Mouse (Mus musculus): ENCODE measurements around the gene Focad. TPM values are rescaled to one million over a fixed set of nuclear protein-coding genes. Genes with fewer than 3 reads are reported as not detected.

The Focad gene
- polyA plus RNA-seq (2012; rRNA removed): 40.6 and 42.1 TPM in 2 replicates

DNA sequence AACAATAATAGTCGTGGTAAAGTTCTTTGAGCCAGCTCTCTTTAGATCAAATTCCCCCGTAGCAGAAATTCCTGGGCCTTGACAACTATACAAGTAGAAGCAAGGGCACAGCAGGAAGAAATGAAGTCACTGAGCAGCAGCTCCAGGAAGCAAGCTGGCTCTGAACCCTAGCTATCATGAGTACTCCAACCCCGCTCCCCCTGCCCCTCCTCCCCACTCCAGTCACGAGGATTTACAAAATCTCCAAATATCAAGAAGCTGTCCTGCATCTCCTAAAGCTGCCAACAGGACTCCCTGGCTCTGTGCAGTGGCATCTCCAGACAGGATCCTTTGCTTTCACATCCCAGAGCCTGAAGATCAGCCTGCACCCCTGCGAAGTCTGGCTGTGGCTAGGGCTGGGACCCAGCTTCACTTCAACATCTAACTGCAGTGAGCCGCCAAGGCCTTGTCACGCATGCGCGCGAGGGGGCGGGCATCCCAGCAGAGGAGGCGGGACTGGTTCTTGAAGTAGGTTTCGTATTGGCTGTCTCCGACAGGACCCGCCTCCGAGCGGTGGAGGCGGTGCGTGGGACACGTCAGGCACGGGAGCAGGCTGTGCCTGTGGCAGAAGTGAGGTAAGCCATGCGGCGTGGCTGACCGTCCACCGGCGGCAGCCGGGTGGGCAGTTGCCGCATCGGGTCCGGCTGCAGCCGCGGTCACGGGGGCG, at the start of gene Focad:
TSS of gene Focad (plus strand) at position 568 of the 706 bp plus-strand sequence.
- peaks cover 2% of the 10 kb centered on the region; the same call in 1 of the 2 replicates for H3K4me1 ChIP-seq (ENCODE audit: control insufficient read depth, insufficient read depth, low read length)
- peak within 1 kb of the TSS; percentile 46 for H3K4me3 ChIP-seq (ENCODE audit: insufficient read depth, low read length)
- H3K27ac ChIP-seq (ENCODE audit: insufficient read depth, low read length): peak within 1 kb of the TSS; percentile 62; the same call in 1 of the 2 replicates
- TF ChIP-seq CTCF (IDR thresholded peaks at IDR 0.05; ENCODE audit: extremely low read depth, insufficient read depth, low read length) (no peak), POLR2A (IDR thresholded peaks at IDR 0.05; ENCODE audit: extremely low read depth, insufficient read depth, low read length) (peak; percentile 97)

- TF ChIP-seq POLR2A (IDR thresholded peaks at IDR 0.05; ENCODE audit: extremely low read depth, insufficient read depth, low read length) (no peak), CTCF (IDR thresholded peaks at IDR 0.05; ENCODE audit: extremely low read depth, insufficient read depth, low read length) (no peak)
- no peak overlapping the region for H3K4me3 ChIP-seq (ENCODE audit: insufficient read depth, low read length)
Observed at GRCm38 (mm10) chr4:88045151-88045550, 49.3 kb upstream of the Focad start.

DNA sequence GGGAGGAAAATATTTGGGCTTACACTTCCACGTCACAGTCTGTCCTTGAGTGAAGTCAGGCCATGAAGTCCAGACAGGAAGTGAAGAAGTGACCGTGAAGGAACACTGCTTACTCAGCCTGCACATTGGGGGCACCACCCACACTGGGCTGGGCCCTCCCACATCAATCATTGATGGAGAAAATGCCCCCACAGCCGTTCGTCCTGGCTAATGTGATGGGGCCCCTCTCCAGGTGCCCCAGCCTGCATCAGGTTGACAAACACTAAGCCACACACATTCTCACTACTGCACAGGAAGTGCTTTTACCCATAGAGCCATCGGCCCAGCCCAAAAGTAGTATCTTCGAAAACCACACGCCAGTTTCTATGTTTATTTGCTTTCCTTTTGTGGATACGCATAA, 48.1 kb upstream of the Focad start:
- TF ChIP-seq CTCF (IDR thresholded peaks at IDR 0.05; ENCODE audit: extremely low read depth, insufficient read depth, low read length): no peak
- no peak for TF ChIP-seq POLR2A (IDR thresholded peaks at IDR 0.05; ENCODE audit: extremely low read depth, insufficient read depth, low read length)
- Histone ChIP-seq H3K4me3 (ENCODE audit: insufficient read depth, low read length) (no peak overlapping the region), H3K27ac (ENCODE audit: insufficient read depth, low read length) (no peak overlapping the region), H3K4me1 (ENCODE audit: control insufficient read depth, insufficient read depth, low read length) (no peaks in the 10 kb centered on the region)

More at GRCm38 (mm10) chr4:88045151-88045550, 49.3 kb upstream of the Focad start:
- Histone ChIP-seq H3K27ac (ENCODE audit: insufficient read depth, low read length) (no peak overlapping the region), H3K4me1 (ENCODE audit: control insufficient read depth, insufficient read depth, low read length) (no peaks in the 10 kb centered on the region)

DNA sequence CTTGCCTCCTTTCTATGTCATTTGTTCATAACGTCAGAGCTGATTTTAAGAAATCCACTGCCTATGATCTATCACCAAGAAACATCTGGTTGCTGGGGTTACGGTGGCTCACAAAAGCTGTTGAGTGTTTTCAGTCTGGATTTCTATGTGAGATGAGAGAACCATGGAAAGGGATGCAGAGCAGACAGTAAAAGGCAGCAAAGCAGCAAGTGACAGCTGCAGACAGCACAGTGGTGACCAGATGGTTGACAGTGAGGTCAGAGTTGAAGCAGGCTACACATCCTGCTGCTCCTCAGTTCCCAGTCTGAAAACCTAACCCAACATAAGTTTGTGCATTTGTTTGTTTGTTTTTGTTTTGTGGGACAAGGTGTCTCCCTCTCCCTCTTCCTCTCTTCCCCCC, 19.0 kb upstream of the Focad start:
- H3K27ac ChIP-seq (ENCODE audit: insufficient read depth, low read length): no peak overlapping the region
- no peak overlapping the region for H3K4me3 ChIP-seq (ENCODE audit: insufficient read depth, low read length)
- H3K4me1 ChIP-seq (ENCODE audit: control insufficient read depth, insufficient read depth, low read length): no peaks in the 10 kb centered on the region
- TF ChIP-seq CTCF (IDR thresholded peaks at IDR 0.05; ENCODE audit: extremely low read depth, insufficient read depth, low read length) (no peak), POLR2A (IDR thresholded peaks at IDR 0.05; ENCODE audit: extremely low read depth, insufficient read depth, low read length) (no peak)

- no peak overlapping the region for H3K4me3 ChIP-seq (ENCODE audit: insufficient read depth, low read length)
- TF ChIP-seq CTCF (IDR thresholded peaks at IDR 0.05; ENCODE audit: extremely low read depth, insufficient read depth, low read length): no peak
- no peak for TF ChIP-seq POLR2A (IDR thresholded peaks at IDR 0.05; ENCODE audit: extremely low read depth, insufficient read depth, low read length)
- H3K27ac ChIP-seq (ENCODE audit: insufficient read depth, low read length): no peak overlapping the region
- no peaks in the 10 kb centered on the region for H3K4me1 ChIP-seq (ENCODE audit: control insufficient read depth, insufficient read depth, low read length)
Observed at GRCm38 (mm10) chr4:88078983-88079382, 15.4 kb upstream of the Focad start.

DNA sequence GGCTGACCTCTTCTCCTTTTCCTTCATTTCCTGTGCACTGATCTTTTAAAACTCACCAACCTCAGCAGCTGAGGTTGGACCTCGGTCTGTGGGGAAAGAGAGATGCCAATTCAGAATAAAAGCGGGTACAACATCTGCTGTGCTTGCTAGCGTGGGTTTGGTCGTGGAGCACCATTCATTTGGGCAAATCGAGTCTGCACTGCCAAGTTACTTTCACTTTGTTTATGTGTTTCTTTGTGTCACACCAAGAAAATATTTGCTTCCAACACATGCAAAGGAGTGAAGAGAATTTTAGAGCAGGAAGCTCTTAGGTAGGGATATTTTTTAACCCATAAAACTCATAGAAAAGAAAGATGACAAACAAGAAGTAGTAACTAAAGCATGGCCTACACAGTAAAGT, 13.0 kb upstream of the Focad start:
- H3K27ac ChIP-seq (ENCODE audit: insufficient read depth, low read length): no peak overlapping the region
- TF ChIP-seq POLR2A (IDR thresholded peaks at IDR 0.05; ENCODE audit: extremely low read depth, insufficient read depth, low read length): no peak
- no peak for TF ChIP-seq CTCF (IDR thresholded peaks at IDR 0.05; ENCODE audit: extremely low read depth, insufficient read depth, low read length)
- no peaks in the 10 kb centered on the region for H3K4me1 ChIP-seq (ENCODE audit: control insufficient read depth, insufficient read depth, low read length)
- no peak overlapping the region for H3K4me3 ChIP-seq (ENCODE audit: insufficient read depth, low read length)

DNA sequence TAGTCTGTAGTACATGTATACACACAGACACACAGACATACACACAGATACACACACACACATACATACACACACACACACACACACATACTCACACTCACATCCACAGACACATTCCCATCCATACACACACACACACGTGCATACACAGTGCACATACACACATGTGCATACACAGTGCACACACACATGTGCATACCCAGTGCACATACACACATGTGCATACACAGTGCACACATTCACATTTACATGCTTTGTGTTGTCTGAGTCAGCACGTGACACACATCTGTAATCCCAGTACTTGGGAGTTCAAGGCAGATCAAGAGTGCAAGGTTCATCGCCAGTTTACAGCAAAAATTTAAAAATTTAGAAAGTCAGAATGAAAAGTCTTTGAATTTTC, 12.5 kb upstream of the Focad start:
- Histone ChIP-seq H3K4me1 (ENCODE audit: control insufficient read depth, insufficient read depth, low read length) (no peaks in the 10 kb centered on the region), H3K4me3 (ENCODE audit: insufficient read depth, low read length) (no peak overlapping the region), H3K27ac (ENCODE audit: insufficient read depth, low read length) (no peak overlapping the region)
- TF ChIP-seq CTCF (IDR thresholded peaks at IDR 0.05; ENCODE audit: extremely low read depth, insufficient read depth, low read length): no peak
- TF ChIP-seq POLR2A (IDR thresholded peaks at IDR 0.05; ENCODE audit: extremely low read depth, insufficient read depth, low read length): no peak

- H3K27ac ChIP-seq (ENCODE audit: insufficient read depth, low read length): no peak overlapping the region
- no peaks in the 10 kb centered on the region for H3K4me1 ChIP-seq (ENCODE audit: control insufficient read depth, insufficient read depth, low read length)
- no peak for TF ChIP-seq POLR2A (IDR thresholded peaks at IDR 0.05; ENCODE audit: extremely low read depth, insufficient read depth, low read length)
- TF ChIP-seq CTCF (IDR thresholded peaks at IDR 0.05; ENCODE audit: extremely low read depth, insufficient read depth, low read length): no peak
- no peak overlapping the region for H3K4me3 ChIP-seq (ENCODE audit: insufficient read depth, low read length)
Observed at GRCm38 (mm10) chr4:88082381-88082780, 12.0 kb upstream of the Focad start.

GRCm38 (mm10) chr4:88083781-88084180, 10.6 kb upstream of the Focad start:
- TF ChIP-seq CTCF (IDR thresholded peaks at IDR 0.05; ENCODE audit: extremely low read depth, insufficient read depth, low read length) (no peak), POLR2A (IDR thresholded peaks at IDR 0.05; ENCODE audit: extremely low read depth, insufficient read depth, low read length) (no peak)
- H3K4me3 ChIP-seq (ENCODE audit: insufficient read depth, low read length): no peak overlapping the region
- no peaks in the 10 kb centered on the region for H3K4me1 ChIP-seq (ENCODE audit: control insufficient read depth, insufficient read depth, low read length)
- H3K27ac ChIP-seq (ENCODE audit: insufficient read depth, low read length): no peak overlapping the region

- Histone ChIP-seq H3K4me3 (ENCODE audit: insufficient read depth, low read length) (no peak overlapping the region), H3K27ac (ENCODE audit: insufficient read depth, low read length) (no peak overlapping the region), H3K4me1 (ENCODE audit: control insufficient read depth, insufficient read depth, low read length) (no peaks in the 10 kb centered on the region)
- no peak for TF ChIP-seq POLR2A (IDR thresholded peaks at IDR 0.05; ENCODE audit: extremely low read depth, insufficient read depth, low read length)
- no peak for TF ChIP-seq CTCF (IDR thresholded peaks at IDR 0.05; ENCODE audit: extremely low read depth, insufficient read depth, low read length)
Observed at GRCm38 (mm10) chr4:88090316-88090715, 4.1 kb upstream of the Focad start.
